Mouse (Mus musculus) right cerebral cortex, postnatal 36 days (tissue): ENCODE measurements around the gene Numb.

ENCODE experiments used
- DNase-seq, 2 experiments: peaks; one replicate each; pipeline ENCODE4 v3.0.0; 2022; ENCODE audit warnings: low spot score in 2 of 2, mixed read lengths in 1 of 2

Numb gene

DNA sequence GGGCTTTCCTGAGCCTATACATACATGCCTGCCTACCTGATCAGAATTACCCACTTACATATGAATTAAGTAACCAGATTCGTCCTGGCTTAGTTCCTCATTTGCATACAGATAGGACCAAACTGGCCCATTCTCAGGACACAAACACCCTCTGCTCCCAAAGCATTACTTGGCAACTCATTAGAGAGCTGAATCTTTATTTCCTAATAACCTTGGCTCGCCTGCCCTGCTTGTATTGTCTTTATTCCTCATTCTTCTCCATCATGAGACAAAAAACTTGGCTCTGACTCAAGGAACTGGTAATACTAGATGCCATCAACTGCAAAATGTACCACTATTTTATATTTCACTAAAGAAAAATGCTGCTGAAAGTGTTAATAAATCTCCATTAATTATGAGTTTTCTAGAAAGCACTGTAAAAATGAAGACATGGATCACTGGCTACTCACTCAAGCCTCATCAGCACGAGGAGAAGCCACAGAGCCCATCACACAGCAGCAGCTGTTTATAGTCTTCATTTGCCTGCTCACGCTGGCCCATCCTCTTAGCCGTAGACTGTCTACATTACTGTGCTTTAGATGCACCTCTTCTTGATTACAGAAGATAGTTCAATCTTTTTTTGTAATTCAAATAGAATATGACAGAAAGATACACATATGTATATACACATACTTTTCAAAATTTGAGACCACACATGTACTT is 69.1 kb downstream of the Numb start:
- DNase-seq = no peak

DNA sequence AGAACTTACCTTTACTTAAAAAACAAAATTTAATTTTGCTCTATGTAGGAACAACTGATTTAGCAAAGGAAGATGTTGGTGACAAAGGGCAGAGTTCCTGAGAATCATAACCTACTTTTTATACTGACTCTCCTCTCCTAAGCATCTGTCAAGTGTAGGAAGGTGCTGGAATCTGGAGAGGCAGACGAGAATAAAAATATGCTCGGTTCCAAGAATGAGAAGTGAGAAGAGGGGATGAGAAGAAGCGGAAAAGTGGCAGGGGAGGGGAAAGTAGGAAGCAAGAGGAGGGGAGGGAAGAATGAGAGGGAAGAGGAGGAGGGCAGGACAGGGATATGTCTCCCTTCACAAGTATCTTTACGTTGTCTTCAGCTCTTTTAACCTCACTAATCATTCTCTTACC is 71.4 kb downstream of the Numb start:
- DNase-seq = peak in 1 of 2 experiments; percentile 41

DNA sequence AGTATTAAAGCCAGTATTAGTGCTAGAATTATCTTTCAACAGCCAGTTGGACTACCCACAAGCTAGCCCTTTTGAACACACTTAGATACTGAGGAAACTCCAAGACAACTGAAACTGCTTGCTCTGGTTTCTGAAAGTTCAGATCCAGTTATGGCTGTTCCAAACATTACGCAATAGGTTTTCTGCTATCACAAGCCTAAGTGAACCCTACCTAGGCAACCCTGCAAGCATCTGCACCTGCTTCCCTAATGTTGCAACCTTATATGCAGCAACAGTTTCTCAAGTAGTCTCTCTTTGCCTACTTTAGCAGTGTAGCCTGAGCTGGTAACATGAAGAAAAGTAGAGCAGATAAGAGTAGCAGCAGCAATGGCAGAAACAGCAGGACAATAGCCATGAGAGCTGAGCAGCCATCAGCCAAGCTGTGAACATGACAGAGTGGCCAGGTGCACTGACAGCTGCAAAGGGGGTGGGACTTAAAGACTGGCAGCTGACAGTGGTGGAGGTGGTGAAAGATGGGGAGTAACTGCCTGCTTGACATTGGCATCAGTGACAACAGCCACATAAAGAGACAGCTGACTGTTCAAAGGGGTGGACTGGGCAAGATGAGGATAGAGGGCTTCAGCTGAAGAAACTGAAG is 73.0 kb downstream of the Numb start:
- no peak for DNase-seq

DNA sequence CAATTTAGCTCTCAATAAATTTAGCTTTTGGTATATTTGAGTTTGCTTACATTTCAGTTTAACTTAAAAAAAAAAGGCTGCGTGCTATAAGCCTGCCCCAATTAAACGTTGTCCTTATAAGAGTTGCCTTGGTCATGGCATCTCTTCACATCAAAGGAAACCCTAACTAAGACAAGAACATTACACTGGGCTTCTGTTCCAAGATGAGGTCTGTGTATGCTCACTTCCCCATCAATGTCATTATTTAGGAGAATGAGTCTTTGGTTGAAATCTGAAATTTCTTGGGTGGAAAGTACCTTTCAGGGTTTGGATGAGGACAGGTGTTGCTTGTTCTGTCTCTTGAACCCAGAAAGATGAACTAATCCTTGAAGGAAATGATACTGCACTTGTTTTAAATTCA is 73.9 kb downstream of the Numb start:
- DNase-seq = no peak

DNA sequence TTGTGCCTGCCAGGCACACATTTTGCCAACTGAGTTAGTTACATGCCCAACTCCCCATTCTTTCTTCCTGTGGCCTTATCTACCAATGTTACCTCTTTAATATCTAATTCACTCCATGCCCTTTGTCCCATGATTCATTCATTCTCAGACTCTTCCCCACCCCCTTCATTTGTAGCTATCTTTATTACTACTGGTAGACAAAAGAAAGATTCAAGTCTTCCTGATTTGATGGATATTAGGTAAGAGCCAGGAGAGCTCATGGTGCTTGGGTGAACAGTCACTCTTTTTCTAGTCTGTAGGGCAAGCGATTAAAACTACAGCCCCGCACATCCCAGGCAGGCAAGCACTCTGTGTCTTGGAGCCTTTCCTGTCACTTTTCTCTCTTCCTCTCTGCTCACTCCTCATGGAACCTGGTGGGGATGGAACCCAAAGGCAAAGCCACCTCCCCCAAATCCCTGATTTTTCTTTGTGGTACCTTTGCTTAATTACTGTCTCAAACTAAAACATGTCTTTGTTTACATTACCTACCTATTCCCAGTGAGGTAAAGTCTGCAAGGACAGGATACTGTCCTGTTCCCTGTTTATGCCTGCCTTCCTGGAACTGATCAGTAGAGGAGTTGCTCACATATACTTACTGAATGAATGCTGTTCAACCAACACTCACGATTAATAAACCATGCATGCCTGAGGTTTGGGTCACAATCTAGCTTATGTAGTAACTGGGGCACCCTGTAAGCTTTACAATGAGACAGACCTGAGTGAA is 78.9 kb downstream of the Numb start:
- no peak for DNase-seq

DNA sequence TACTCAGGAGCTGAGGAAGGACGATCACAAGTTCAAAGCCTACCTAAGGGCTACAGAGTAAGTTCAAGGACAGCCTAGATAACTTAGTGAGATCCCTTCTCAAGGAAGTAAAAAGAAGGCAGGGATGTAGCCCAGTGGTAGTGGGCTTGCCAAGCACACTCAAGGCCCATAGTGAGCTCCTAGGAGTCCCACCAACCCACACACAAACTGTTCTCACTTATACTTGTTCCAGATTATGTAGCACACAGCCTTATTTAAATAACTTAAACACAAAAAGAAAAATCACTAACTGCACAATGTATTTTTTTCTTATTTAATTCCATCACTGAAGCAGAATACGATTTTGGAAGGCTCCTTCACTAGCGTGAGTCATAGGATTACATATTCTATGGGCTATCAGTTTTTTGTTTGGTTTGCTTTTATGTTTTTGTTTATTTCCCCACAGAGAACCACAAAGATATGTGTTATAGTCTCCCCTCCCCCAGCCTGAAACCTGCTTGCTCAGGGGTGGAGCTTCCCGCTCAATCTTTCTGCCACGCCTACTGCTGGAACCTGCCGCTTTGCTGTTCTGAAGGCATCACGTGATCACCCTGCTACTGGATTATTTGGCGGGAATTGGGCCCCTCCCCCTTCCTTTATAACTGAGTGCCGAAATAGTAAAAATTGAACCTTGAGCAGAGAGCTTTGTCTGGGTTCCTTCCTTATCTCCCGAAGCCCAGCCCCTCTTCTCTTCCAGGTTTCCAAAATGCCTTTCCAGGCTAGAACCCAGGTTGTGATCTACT is 80.1 kb downstream of the Numb start:
- DNase-seq = peak in 1 of 2 experiments; percentile 25

DNA sequence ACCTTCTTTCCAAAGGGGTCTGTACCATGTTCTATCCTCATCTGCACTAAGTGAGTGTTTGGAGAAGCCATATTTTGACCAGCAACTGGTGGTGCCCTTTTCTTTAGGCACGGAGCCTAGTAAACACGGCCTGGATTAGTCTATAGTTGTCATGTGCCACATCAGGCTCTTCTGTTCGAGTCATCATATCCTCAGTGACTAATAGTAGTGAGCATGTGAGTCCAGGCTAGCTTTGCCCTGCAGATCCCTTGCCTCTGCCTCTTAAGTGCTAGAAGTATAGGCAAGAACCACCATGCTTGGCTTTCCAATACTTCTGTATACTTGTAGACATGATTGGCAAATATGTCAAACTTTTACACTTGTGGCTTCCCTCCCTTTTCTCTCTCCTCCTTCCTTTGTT is 87.8 kb downstream of the Numb start:
- no peak for DNase-seq

DNA sequence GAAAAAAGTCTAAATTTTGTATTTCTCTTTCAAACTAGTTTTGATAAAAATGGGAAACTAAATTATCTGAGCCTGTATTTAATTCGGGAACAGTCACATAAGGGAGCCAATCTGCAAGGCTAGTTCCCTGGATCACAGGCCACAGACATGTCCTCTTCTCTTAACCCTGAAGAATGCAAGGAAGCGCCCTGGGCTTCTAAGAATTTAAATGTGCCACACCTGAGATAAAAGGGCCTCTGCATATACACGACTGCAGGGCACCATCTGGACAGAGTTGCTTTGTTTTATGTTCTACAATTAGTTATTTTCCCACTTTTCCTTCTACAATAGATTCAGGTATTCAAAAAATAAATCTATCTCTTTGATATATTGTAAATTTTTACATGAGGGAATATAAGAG is 91.3 kb downstream of the Numb start:
- DNase-seq = no peak

DNA sequence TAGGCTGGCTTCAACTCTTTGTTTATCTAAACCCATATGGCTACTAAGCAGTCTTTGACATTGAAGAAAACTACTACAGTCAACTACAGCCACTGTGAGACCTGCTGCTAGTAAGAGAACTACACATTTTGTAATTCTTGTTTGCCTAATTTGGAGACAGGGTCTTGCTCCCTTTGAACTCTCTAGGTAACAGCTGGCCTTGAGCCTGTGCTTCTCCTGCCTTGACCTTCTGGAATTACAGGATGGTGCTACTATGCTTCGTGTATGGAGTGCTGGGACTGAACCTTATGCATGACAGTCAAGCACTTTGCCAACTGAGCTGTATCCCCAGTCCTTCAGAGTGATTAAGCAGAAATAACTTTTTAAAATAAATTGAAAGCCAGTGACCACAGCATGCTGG is 105.1 kb downstream of the Numb start:
- no peak for DNase-seq

DNA sequence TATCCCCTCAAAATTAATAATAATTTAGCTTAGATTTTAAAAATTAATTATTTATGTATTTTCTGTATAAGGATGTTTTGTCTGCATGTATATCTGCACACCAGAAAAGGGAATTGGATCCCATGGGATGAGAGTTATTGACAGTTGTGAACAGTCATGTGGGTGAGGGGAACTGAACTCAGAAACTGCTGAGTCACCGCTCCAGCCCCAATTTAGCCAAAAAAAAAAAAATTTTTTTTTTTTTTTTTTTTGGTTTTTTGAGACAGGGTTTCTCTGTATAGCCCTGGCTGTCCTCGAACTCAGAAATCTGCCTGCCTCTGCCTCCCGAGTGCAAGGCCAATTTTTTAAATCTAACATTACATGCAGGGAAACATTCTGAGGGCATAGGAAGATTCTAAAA is 109.8 kb downstream of the Numb start:
- DNase-seq = no peak

DNA sequence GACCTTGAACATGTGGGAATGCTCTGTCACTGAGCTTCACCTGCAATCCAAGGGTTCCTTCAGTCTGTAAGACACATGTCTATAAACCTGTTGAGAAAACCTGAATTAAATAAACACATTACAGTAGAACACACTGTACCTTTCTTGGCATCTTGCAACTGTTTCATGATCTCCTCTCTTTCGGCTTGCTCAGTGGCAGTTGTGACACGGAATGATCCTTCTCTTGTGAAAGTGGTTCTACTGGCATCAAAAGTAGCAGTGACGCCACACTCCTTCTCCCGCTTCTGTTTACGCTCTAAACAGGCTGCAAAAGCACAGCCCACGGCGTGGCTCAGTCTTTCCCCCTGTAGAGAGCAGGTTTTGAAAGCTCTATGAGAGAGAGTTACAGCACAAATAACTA is 118.1 kb downstream of the Numb start:
- DNase-seq = no peak

DNA sequence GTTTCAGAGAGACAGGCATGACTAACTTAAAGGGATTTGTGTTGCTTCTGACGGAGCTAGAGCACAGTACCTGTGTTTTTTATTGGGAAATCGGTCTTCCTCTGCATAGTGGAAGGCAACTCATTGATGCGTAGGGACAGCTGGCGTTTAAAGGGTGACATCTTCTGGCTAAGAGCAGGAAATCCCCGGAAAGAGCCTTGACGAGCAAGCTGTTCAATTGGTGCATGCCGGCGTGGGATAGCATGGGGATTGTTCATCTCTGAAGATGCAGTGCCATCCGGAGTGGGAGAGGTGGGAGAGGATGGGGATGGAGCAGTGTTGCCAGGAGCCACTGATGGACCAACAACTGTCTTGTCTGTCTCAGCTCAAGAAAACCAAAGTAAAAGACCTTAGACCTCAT is 120.8 kb downstream of the Numb start:
- DNase-seq = peak in 1 of 2 experiments; percentile 49

DNA sequence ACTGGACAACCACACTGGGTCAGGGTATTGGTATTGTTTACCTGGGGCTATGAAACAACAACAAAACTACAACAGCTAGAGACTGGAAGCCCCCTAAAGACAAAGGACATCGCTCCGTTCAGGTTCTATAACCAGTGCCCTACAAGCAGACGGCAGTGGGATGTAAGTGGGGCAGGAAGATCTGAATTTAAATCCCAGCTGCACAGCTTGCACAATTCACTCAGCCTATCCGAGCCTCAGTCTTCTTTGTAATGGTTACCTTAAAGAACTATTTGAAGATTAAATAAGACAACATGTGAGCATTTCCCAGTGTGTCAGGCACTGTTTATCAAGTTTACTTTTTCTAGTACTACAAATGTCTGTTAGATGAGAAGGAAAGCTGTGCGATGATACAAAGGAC is 123.4 kb downstream of the Numb start:
- DNase-seq = no peak

DNA sequence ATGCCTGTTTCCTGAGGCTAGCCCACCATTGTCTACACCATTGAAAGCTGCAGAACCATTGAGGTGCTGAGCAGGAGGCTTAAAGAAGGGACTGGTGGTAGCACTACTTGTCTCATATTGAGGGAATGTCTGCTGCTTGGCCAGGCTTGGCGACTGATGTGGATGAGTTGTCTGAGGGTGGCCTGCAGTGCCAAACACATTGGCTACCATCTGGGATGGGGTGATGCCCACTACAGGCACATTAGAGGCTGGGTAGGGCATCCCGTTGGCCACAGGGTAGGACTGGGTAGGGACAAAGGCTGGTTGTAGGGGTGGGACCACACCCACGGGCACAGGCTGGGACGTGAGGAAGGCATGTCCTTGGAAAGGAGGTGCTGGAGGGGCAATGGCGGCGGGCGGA is 126.1 kb downstream of the Numb start:
- no peak for DNase-seq

DNA sequence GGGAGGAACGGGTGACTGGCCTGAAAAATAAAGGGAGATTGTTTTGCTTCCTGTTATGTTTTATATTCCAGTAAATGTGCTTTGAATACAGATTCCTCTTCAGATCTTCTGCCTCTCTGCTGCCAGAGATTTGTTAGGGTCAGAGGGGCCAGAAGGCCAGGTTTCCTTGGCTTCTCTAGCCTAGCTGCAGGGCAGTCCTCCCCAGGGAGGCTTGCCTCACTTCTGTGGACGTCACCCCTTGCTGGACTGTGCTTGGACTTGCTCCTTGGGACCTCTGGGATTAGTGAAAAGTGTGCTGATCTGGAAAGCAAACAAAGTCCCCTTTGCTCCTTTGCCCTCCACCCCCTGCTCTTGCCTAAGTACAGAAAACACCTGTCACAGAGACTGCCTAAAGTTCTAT is 126.7 kb downstream of the Numb start:
- no peak for DNase-seq

DNA sequence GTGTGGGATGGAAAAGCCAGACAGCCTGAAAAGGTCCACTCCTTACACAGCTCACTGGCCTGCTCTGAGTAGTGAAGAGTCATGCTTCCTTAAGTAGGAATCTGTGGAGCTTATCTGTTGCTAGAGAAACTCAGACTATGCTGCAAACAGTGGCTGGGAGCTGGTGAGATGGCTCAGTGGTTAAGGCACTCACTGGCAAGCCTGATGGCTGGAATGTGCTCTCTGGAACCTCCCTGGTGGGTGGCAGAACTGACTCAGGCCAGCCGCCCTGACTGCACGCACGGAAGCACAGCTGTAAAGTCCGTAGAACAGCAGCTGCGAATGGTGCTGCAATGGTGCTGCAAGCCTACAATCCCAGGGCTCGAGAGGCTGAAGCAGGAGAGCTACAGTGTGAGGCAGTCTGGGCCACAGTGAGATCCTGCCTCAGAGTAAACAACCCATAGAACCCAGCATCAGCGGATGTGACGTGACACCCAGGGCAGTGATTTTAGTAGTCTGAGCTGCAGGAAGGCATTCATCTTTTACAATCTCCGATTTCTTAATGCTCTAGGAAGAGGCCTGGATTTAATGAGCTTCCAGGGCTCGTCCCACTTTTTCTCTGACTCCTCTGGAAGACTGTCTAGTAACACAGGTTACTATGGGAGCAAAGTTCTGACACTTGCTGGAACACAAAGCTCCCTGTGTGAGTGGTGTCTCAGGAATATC is 128.9 kb downstream of the Numb start:
- DNase-seq = no peak

DNA sequence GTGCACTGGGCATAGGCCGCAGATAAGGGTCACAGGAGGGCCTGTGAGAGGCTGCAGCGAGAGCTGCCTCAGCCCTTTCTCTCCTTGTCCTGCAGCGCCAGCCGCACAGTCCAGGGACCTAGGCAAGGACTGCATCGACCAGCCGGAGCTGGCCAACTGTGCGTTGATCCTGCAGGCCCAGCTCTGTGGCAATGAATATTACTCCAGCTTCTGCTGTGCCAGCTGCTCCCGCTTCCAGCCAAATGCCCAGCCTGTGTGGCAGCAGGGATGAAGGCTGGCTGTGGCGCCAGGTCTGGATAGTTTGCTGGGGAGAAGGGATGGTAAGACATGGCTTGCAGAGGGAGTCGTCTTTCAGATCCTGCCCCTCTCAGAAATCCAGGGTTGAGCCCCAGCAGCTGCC is 130.0 kb downstream of the Numb start:
- no peak for DNase-seq

DNA sequence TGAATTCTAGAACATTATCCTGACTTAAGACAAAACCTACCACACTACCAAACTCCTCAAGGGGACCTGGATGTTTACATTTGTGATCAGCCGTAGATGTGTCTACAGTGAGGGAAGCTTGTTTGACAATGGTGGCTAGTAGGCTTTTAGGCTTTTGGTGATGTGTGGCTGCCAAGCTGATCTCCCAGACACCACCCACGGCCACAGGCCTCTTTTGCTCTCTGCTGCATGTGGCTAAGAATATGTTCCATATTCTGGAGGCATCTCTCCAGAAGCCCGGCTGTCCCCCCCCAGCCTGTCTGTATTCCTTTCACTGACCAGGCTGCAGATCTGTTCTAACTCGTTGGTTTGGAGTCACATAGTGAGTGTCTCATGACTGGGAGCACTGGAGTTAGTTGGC is 131.0 kb downstream of the Numb start:
- no peak for DNase-seq

DNA sequence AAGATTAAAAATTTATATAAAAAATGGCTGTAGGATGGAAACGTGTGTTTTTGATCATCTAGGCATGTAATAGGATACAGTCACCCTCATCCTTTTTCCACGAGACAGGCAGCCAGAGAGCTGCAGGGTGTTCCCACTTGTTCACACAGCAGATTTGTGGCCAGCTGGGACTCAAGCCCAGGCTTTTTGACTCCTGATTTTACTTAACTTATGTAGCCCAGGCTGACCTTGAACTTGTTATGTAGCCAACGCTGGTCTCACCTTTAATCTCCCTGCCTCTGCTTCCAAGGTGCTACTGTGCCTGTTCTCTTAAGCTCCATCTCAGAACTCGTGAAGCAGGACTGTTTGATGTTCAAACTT is 132.0 kb downstream of the Numb start:
- DNase-seq = no peak

DNA sequence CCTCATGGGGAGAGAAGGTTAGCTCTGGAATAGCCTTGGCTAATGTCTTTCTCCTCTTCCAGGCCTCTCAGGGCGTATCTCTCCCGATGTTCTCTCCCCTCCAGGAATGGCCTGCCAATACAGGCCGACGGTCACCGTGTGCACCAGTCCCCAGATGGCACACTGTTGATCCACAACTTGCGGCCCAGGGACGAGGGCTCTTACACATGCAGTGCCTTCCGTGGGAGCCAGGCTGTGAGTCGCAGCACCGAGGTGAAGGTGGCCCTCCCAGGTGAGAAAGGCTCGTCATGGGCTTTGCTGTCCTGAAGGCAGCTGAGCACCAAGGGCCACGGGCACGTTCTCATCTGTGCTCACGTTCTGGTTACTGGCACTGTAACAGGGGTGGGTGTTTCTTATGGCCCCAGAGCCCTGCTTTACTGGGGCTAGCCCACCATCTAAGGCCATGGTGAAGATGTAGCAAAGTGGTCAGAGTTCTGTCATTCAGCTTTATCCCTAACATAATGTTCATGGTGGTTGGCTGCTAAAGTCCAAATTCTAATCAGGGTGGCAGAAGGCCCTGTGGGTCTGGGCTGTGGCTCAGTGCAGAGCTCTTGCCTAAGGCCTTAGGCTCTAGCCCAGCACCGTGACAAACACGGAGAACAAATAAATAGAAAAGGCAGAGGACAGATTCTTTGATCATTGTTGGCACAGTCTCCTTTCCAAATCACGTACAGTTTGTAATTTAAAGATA is 132.5 kb downstream of the Numb start:
- DNase-seq = no peak

DNA sequence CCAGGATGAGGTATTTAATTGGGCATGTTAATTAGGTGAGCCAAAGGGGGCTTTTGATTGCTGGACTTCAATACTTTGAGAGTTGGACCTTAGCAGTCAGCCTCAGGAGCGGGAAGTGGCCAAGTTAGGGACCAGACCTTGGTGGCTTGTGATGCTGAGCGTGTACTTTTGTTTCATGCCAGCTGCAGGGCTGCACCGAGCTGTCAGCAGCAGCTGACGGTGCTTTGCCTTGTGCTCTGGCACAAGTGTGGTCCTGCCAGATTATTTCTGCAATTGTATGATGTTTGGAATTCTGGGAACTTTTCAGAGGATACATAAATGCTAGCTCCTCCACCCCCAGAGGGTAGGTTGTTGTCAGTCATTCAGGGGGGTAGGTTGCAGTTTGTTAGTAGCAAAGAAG is 136.4 kb downstream of the Numb start:
- no peak for DNase-seq
